Mouse (Mus musculus) embryonic fibroblast, embryonic 13.5 days (primary cell): ENCODE results near the gene Acsm1. TPM values are rescaled to one million over a fixed set of nuclear protein-coding genes. Genes with fewer than 3 reads are reported as not detected.

Source experiments
- H3K27ac ChIP-seq: 2 replicates; pipeline ENCODE4 v1.5.1; 2012; ENCODE audit warnings: low read length, control low read depth, inconsistent platforms; ENCODE audit not compliant: insufficient read depth
- H3K4me1 ChIP-seq: 2 replicates; pipeline ENCODE4 v1.6.1; 2011; ENCODE audit warnings: low read length; ENCODE audit not compliant: control insufficient read depth, insufficient read depth
- H3K4me3 ChIP-seq: 2 replicates; pipeline ENCODE4 v1.5.1; 2011; ENCODE audit warnings: mild to moderate bottlenecking, control low read depth, low read length; ENCODE audit not compliant: insufficient read depth
- CTCF ChIP-seq: IDR thresholded peaks from 2 replicates; pipeline ENCODE4 v1.5.1; 2011; ENCODE audit warnings: mild to moderate bottlenecking, control low read depth, low read length, moderate library complexity, borderline replicate concordance; ENCODE audit not compliant: insufficient read depth
- POLR2A ChIP-seq: IDR thresholded peaks from 2 replicates; pipeline ENCODE4 v1.6.1; 2011; ENCODE audit warnings: low read depth, mild to moderate bottlenecking, control low read depth, low read length, moderate library complexity
- polyA plus RNA-seq: library from polyadenylated mRNA; stranded (reverse); fragments of >200 nt; gene quantifications from 2 replicates; pipeline ENCODE4 v1.2.4, GENCODE M21; 2011; ENCODE audit warnings: low read depth; ENCODE audit not compliant: missing spikeins, insufficient read length

Acsm1 gene
- polyA plus RNA-seq, 1 experiment = not detected

GRCm38 (mm10) chr7:119604903-119605483, 1.8 kb upstream of the Acsm1 start:
- H3K4me3 ChIP-seq = no peak overlapping the region
- no peak overlapping the region for H3K27ac ChIP-seq
- TF ChIP-seq POLR2A (no peak), CTCF (no peak)
- H3K4me1 ChIP-seq = no peaks in the 10 kb centered on the region

- H3K27ac ChIP-seq = no peak overlapping the region
- TF ChIP-seq CTCF = no peak
- TF ChIP-seq POLR2A = no peak
- no peaks in the 10 kb centered on the region for H3K4me1 ChIP-seq
- H3K4me3 ChIP-seq = no peak overlapping the region
Observed at GRCm38 (mm10) chr7:119605926-119606663, 731 bp upstream of the Acsm1 start.

DNA sequence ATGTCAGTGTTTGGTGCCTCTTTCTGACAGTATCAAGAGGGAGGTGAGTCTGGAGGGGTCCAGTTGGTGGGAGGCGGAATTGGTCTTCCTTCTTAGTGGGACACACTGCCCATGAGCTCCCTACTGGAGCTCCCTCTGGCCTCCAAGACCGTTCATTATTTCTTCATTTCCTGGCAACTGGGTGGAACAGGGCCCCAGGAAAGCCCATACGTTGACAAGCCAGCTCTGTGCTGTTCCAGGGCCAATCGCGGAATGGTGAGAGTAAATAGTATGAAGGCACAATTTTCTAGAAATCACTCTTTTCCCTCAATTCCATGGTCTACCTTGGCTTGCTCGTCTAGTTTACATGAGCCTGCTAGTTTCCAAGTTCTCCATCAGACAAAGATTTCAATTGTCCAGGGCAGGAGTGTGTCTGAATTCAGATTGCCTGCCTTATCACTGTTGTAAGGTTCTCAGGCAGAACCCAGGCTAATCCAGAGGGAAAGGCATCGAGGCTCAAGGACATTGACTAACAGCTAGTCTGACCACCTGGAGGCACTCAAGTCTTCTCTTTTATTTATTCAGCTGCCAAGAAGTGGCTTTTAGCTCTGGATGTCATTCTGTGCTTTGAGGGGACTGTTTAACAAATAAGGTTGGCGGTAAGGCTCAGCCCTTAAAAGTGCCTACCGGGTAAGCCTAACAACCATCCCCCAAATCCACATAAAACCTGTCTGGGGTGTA, 1.1 kb downstream of the Acsm1 start:
- no peak overlapping the region for H3K27ac ChIP-seq

GRCm38 (mm10) chr7:119616531-119616930, 9.7 kb downstream of the Acsm1 start:
- Histone ChIP-seq H3K27ac (no peak overlapping the region), H3K4me3 (no peak overlapping the region), H3K4me1 (no peaks in the 10 kb centered on the region)
- TF ChIP-seq CTCF (no peak), POLR2A (no peak)

More for the DNA sequence above, 1.1 kb downstream of the Acsm1 start:
- H3K4me3 ChIP-seq = no peak overlapping the region
- TF ChIP-seq POLR2A (no peak), CTCF (no peak)
- no peaks in the 10 kb centered on the region for H3K4me1 ChIP-seq

GRCm38 (mm10) chr7:119617593-119617992, 10.8 kb downstream of the Acsm1 start:
- TF ChIP-seq CTCF (no peak), POLR2A (no peak)
- H3K4me3 ChIP-seq = no peak overlapping the region
- no peak overlapping the region for H3K27ac ChIP-seq
- H3K4me1 ChIP-seq = no peaks in the 10 kb centered on the region

DNA sequence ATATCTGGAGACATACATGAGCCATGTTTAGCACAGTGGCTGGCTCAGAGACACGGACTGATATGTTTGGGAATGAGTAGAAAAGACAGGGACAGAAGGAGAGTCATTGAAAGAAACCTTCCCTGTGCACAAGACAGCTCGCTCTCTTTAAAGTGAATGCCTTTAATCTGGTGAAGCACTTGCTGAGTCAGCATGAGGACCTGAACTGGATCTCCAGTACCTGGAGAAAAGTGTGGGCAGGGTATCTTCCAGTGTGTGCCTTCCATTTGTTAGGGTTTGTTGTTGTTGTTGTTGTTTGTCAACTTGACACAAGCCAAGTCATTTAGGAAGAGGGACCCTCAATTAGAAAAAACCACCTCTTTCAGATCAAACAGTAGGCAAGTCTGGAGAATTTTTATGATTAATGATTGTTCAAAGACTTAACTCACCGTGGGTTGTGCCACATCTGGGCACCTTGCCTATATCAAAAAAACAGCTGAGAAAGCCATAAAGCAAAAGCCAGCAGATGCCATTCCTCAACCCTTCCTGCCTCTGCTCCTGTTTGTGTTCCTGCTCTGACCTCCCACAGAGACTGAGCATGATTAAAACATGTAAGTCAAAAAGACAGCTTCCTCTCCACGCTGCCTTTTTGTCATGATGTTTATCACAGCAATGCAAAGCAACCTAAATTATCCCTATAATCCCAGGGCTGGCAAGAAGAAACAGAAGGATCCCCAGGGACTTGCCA, 11.5 kb downstream of the Acsm1 start:
- TF ChIP-seq POLR2A = no peak
- TF ChIP-seq CTCF = no peak
- no peaks in the 10 kb centered on the region for H3K4me1 ChIP-seq
- no peak overlapping the region for H3K4me3 ChIP-seq
- no peak overlapping the region for H3K27ac ChIP-seq

- TF ChIP-seq POLR2A = no peak
- TF ChIP-seq CTCF = no peak
- H3K4me3 ChIP-seq = no peak overlapping the region
- H3K27ac ChIP-seq = no peak overlapping the region
- no peaks in the 10 kb centered on the region for H3K4me1 ChIP-seq
Observed at GRCm38 (mm10) chr7:119620157-119620556, 13.3 kb downstream of the Acsm1 start.

GRCm38 (mm10) chr7:119638773-119639172, 31.9 kb downstream of the Acsm1 start:
- Histone ChIP-seq H3K27ac (no peak overlapping the region), H3K4me1 (no peaks in the 10 kb centered on the region), H3K4me3 (no peak overlapping the region)
- TF ChIP-seq POLR2A (no peak), CTCF (no peak)

- H3K27ac ChIP-seq = no peak overlapping the region
Observed at GRCm38 (mm10) chr7:119642307-119642706, 35.5 kb downstream of the Acsm1 start.

More at GRCm38 (mm10) chr7:119642307-119642706, 35.5 kb downstream of the Acsm1 start:
- Histone ChIP-seq H3K4me1 (no peaks in the 10 kb centered on the region), H3K4me3 (no peak overlapping the region)
- TF ChIP-seq CTCF (no peak), POLR2A (no peak)
